Mouse (Mus musculus): Measurements from ENCODE around the gene Unc13a. TPM values are rescaled to one million over a fixed set of nuclear protein-coding genes. Genes with fewer than 3 reads are reported as not detected.

The Unc13a gene
- polyA plus RNA-seq, 1 experiment from 2014 or later, result 16.7 TPM

- 9% methylated on average over 10 of the region's 10 CpGs for WGBS
- Histone ChIP-seq H3K4me2 (replicated peaks) (no peak overlapping the region), H3K27ac (no peak overlapping the region), H3K4me3 (no peak overlapping the region), H3K36me3 (no peaks in the 10 kb centered on the region), H3K9me3 (no peaks in the 10 kb centered on the region), H3K4me1 (peaks cover 13% of the 10 kb centered on the region), H3K27me3 (replicated peaks) (peaks cover 100% of the 10 kb centered on the region), H3K9ac (no peak overlapping the region)
- ATAC-seq (ENCODE audit: low FRiP score, low read depth), result no peak
These were observed 13.1 kb upstream of the Unc13a start for GRCm38 (mm10) chr8:71684701-71685100.

GRCm38 (mm10) chr8:71682832-71683231, 11.3 kb upstream of the Unc13a start:
- Histone ChIP-seq H3K4me2 (replicated peaks) (no peak overlapping the region), H3K9me3 (no peaks in the 10 kb centered on the region), H3K36me3 (no peaks in the 10 kb centered on the region), H3K4me1 (peaks cover 18% of the 10 kb centered on the region), H3K27ac (no peak overlapping the region), H3K4me3 (no peak overlapping the region), H3K9ac (no peak overlapping the region), H3K27me3 (replicated peaks) (peaks cover 100% of the 10 kb centered on the region)
- WGBS, result 59% methylated on average over 12 of the region's 12 CpGs
- ATAC-seq (ENCODE audit: low FRiP score, low read depth), result no peak

- Histone ChIP-seq H3K27ac (no peak overlapping the region), H3K4me2 (replicated peaks) (no peak overlapping the region), H3K9me3 (no peaks in the 10 kb centered on the region), H3K9ac (no peak overlapping the region), H3K4me1 (peaks cover 16% of the 10 kb centered on the region), H3K4me3 (peak overlapping the region; percentile 3; the same call in 1 of the 2 replicates), H3K27me3 (replicated peaks) (peaks cover 100% of the 10 kb centered on the region), H3K36me3 (no peaks in the 10 kb centered on the region)
- WGBS, result 4% methylated on average over 18 of the region's 18 CpGs
- no peak for ATAC-seq (ENCODE audit: low FRiP score, low read depth)
These were observed 9.9 kb upstream of the Unc13a start for GRCm38 (mm10) chr8:71681369-71681915.

GRCm38 (mm10) chr8:71680471-71680870, 8.9 kb upstream of the Unc13a start:
- peak overlapping the region; percentile 28; the same call in 1 of the 2 replicates for H3K4me2 ChIP-seq (replicated peaks)
- no peak for ATAC-seq (ENCODE audit: low FRiP score, low read depth)
- peak overlapping the region; percentile 7; the same call in 1 of the 2 replicates for H3K4me3 ChIP-seq
- H3K9ac ChIP-seq, result no peak overlapping the region
- no peaks in the 10 kb centered on the region for H3K36me3 ChIP-seq
- H3K27me3 ChIP-seq (replicated peaks), result peaks cover 100% of the 10 kb centered on the region
- peaks cover 12% of the 10 kb centered on the region; the same call in 1 of the 2 replicates for H3K4me1 ChIP-seq
- 4% methylated on average over 21 of the region's 21 CpGs for WGBS
- no peak overlapping the region for H3K27ac ChIP-seq
- H3K9me3 ChIP-seq, result no peaks in the 10 kb centered on the region

GRCm38 (mm10) chr8:71679550-71680168, 8.1 kb upstream of the Unc13a start:
- peaks cover 12% of the 10 kb centered on the region; the same call in 1 of the 2 replicates for H3K4me1 ChIP-seq
- 4% methylated on average over 46 of the region's 46 CpGs for WGBS
- no peak overlapping the region for H3K27ac ChIP-seq
- no peaks in the 10 kb centered on the region for H3K36me3 ChIP-seq
- H3K9ac ChIP-seq, result peak overlapping the region; percentile 45; the same call in 1 of the 2 replicates
- no peak for ATAC-seq (ENCODE audit: low FRiP score, low read depth)
- no peaks in the 10 kb centered on the region for H3K9me3 ChIP-seq
- peaks cover 97% of the 10 kb centered on the region for H3K27me3 ChIP-seq (replicated peaks)
- H3K4me3 ChIP-seq, result 0 out of 2 replicates have a peak overlapping the region, but pooled peaks have one; percentile 11
- peak overlapping the region; percentile 53 for H3K4me2 ChIP-seq (replicated peaks)

- Histone ChIP-seq H3K27ac (no peak overlapping the region), H3K36me3 (no peaks in the 10 kb centered on the region), H3K9me3 (no peaks in the 10 kb centered on the region), H3K4me1 (peaks cover 12% of the 10 kb centered on the region; the same call in 1 of the 2 replicates), H3K9ac (no peak overlapping the region), H3K27me3 (replicated peaks) (peaks cover 93% of the 10 kb centered on the region), H3K4me3 (no peak overlapping the region), H3K4me2 (replicated peaks) (peak overlapping the region; percentile 53)
- WGBS, result 8% methylated on average over 16 of the region's 16 CpGs
- ATAC-seq (ENCODE audit: low FRiP score, low read depth), result no peak
These were observed 7.6 kb upstream of the Unc13a start for GRCm38 (mm10) chr8:71679116-71679515.

GRCm38 (mm10) chr8:71678216-71678615, 6.7 kb upstream of the Unc13a start:
- H3K4me2 ChIP-seq (replicated peaks), result no peak overlapping the region
- 0 out of 2 replicates have a peak overlapping the region, but pooled peaks have one; percentile 5 for H3K4me3 ChIP-seq
- 51% methylated on average over 4 of the region's 4 CpGs for WGBS
- no peak overlapping the region for H3K27ac ChIP-seq
- no peaks in the 10 kb centered on the region for H3K36me3 ChIP-seq
- H3K27me3 ChIP-seq (replicated peaks), result peaks cover 88% of the 10 kb centered on the region
- peaks cover 12% of the 10 kb centered on the region; the same call in 1 of the 2 replicates for H3K4me1 ChIP-seq
- H3K9me3 ChIP-seq, result no peaks in the 10 kb centered on the region
- ATAC-seq (ENCODE audit: low FRiP score, low read depth), result no peak
- H3K9ac ChIP-seq, result no peak overlapping the region

GRCm38 (mm10) chr8:71677555-71677954, 6.0 kb upstream of the Unc13a start:
- no peaks in the 10 kb centered on the region for H3K36me3 ChIP-seq
- no peak overlapping the region for H3K9ac ChIP-seq
- H3K4me2 ChIP-seq (replicated peaks), result no peak overlapping the region
- H3K4me3 ChIP-seq, result no peak overlapping the region
- H3K27ac ChIP-seq, result no peak overlapping the region
- peaks cover 85% of the 10 kb centered on the region for H3K27me3 ChIP-seq (replicated peaks)
- peaks cover 12% of the 10 kb centered on the region; the same call in 1 of the 2 replicates for H3K4me1 ChIP-seq
- no peaks in the 10 kb centered on the region for H3K9me3 ChIP-seq
- no peak for ATAC-seq (ENCODE audit: low FRiP score, low read depth)

GRCm38 (mm10) chr8:71676803-71677202, 5.2 kb upstream of the Unc13a start:
- 51% methylated on average over 9 of the region's 9 CpGs for WGBS
- no peak for ATAC-seq (ENCODE audit: low FRiP score, low read depth)
- Histone ChIP-seq H3K4me3 (no peak overlapping the region; the same call in 1 of the 2 replicates), H3K27ac (no peak overlapping the region), H3K27me3 (replicated peaks) (peaks cover 81% of the 10 kb centered on the region), H3K4me1 (peaks cover 10% of the 10 kb centered on the region; the same call in 1 of the 2 replicates), H3K4me2 (replicated peaks) (peak overlapping the region; percentile 93), H3K36me3 (no peaks in the 10 kb centered on the region), H3K9me3 (no peaks in the 10 kb centered on the region), H3K9ac (no peak overlapping the region)

GRCm38 (mm10) chr8:71676020-71676741, 4.6 kb upstream of the Unc13a start, which contains the start of gene Jak3:
Gene Jak3, plus strand, starts transcription at chr8:71676296.
- H3K36me3 ChIP-seq, result no peaks in the 10 kb centered on the region
- peaks cover 75% of the 10 kb centered on the region for H3K27me3 ChIP-seq (replicated peaks)
- H3K9me3 ChIP-seq, result no peaks in the 10 kb centered on the region
- H3K4me1 ChIP-seq, result peaks cover 13% of the 10 kb centered on the region
- H3K9ac ChIP-seq, result peak within 1 kb of the TSS; percentile 68
- peak within 1 kb of the TSS; percentile 61 for H3K4me3 ChIP-seq
- WGBS, result 2% methylated on average over 40 of the region's 40 CpGs
- H3K4me2 ChIP-seq (replicated peaks), result peak within 1 kb of the TSS; percentile 93
- ATAC-seq (ENCODE audit: low FRiP score, low read depth), result peak; percentile 17; the same call in 1 of the 2 replicates
- no peak within 1 kb of the TSS for H3K27ac ChIP-seq

GRCm38 (mm10) chr8:71675456-71676019, 4.0 kb upstream of the Unc13a start:
- 30% methylated on average over 9 of the region's 9 CpGs for whole genome bisulfite sequencing
- Histone ChIP-seq H3K4me3 (no peak overlapping the region), H3K4me1 (peaks cover 17% of the 10 kb centered on the region), H3K27me3 (replicated peaks) (peaks cover 68% of the 10 kb centered on the region), H3K4me2 (replicated peaks) (peak overlapping the region; percentile 93; the same call in 1 of the 2 replicates), H3K9me3 (no peaks in the 10 kb centered on the region), H3K9ac (no peak overlapping the region), H3K36me3 (no peaks in the 10 kb centered on the region), H3K27ac (no peak overlapping the region)
- no peak for ATAC-seq (ENCODE audit: low FRiP score, low read depth)

GRCm38 (mm10) chr8:71674071-71674470, 2.5 kb upstream of the Unc13a start:
- Histone ChIP-seq H3K4me3 (no peak overlapping the region), H3K27me3 (replicated peaks) (peaks cover 59% of the 10 kb centered on the region), H3K4me1 (peaks cover 17% of the 10 kb centered on the region), H3K27ac (no peak overlapping the region), H3K9ac (no peak overlapping the region), H3K9me3 (no peaks in the 10 kb centered on the region), H3K4me2 (replicated peaks) (no peak overlapping the region), H3K36me3 (no peaks in the 10 kb centered on the region)
- no peak for ATAC-seq (ENCODE audit: low FRiP score, low read depth)
- WGBS, result 70% methylated on average over 2 of the region's 2 CpGs
